Mouse (Mus musculus) heart, embryonic 12.5 days (tissue): ENCODE results near the gene B9d2. TPM values are rescaled to one million over a fixed set of nuclear protein-coding genes. Genes with fewer than 3 reads are reported as not detected.

Experiments
- ATAC-seq: fragments of 200-750 bp; cut with Nextera tagmentation; 2 replicates; pipeline ENCODE4 v1.8.0; 2017; ENCODE audit warnings: moderate TSS enrichment, moderate library complexity; ENCODE audit not compliant: insufficient number of reproducible peaks, low FRiP score
- H3K27ac ChIP-seq: fragments of 300-500 bp; sonication (generic); 2 replicates; pipeline ENCODE4 v1.5.1; 2016; ENCODE audit warnings: mild to moderate bottlenecking, moderate library complexity; ENCODE audit not compliant: poor library complexity, severe bottlenecking
- H3K27me3 ChIP-seq: fragments of 300-500 bp; sonication (generic); replicated peaks from 2 replicates; pipeline ENCODE4 v1.6.1; 2016; ENCODE audit warnings: mild to moderate bottlenecking, moderate library complexity
- H3K36me3 ChIP-seq: fragments of 300-500 bp; sonication (generic); 2 replicates; pipeline ENCODE4 v1.6.1; 2016; ENCODE audit warnings: mild to moderate bottlenecking, moderate library complexity
- H3K4me1 ChIP-seq: fragments of 300-500 bp; sonication (generic); replicated peaks from 2 replicates; pipeline ENCODE4 v1.6.1; 2016; ENCODE audit warnings: mild to moderate bottlenecking
- H3K4me2 ChIP-seq: fragments of 300-500 bp; sonication (generic); 2 replicates; pipeline ENCODE4 v1.6.1; 2016; ENCODE audit warnings: mild to moderate bottlenecking, moderate library complexity
- H3K4me3 ChIP-seq: fragments of 300-500 bp; sonication (generic); 2 replicates; pipeline ENCODE4 v1.5.1; 2016; ENCODE audit warnings: mild to moderate bottlenecking
- H3K9ac ChIP-seq: fragments of 300-500 bp; sonication (generic); 2 replicates; pipeline ENCODE4 v1.6.1; 2016; ENCODE audit warnings: mild to moderate bottlenecking, moderate library complexity
- H3K9me3 ChIP-seq: fragments of 300-500 bp; sonication (generic); replicated peaks from 2 replicates; pipeline ENCODE4 v1.6.1; 2016; ENCODE audit warnings: mild to moderate bottlenecking, moderate library complexity
- WGBS: fragments of 180-500 bp; shearing (Covaris S2); methylation state at CpG from one replicate; pipeline ENCODE4 v1.1.7; 2016; 5-methylcytosine and 5-hydroxymethylcytosine counted together
- polyA plus RNA-seq: library from polyadenylated mRNA; unstranded; fragments of >200 nt; fragmentation: Nextera tagmentation; extraction: Ambion mirVana; gene quantifications from 2 replicates; pipeline ENCODE4 v1.2.1, GENCODE M21; 2016

Gene B9d2
- polyA plus RNA-seq, 1 experiment from 2014 or later, result 22.8 TPM

DNA sequence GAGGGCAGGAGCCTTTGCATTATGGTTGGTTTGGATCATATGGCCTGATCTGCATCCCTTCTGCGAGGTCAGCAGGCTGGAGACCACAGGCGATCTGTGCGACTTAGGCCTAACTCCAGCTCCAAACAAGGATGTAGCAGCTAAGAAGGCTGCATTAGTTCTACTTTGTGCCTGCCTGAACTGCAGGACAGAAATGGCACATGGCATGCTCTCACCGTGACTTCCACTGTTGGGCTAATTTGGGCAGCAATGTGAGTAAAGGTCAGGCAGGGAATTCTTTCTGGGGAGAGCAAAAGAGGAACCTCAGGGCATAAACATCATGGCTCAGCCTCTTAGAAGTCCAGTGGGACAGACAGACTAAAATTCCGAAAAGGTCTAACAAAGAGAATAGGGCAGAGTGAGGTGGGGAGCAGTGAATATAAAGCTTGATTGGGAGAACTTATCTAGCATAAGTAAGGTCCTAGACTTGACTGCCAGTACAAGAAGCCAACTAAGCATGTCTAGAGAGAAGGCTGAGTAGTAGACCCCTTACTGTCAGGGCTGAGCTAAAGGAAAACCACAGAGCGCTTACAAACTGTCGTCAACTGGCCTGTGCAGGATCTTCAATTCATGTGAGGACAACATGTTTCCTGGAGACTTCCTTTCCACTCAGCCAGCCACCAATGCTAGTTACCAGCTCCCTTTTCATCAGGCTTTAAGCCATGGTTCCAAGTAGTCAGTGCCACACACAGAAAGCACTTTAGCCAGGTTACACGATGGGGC lies 50.9 kb downstream of the B9d2 start:
- H3K36me3 ChIP-seq, result peaks cover 93% of the 10 kb centered on the region
- no peaks in the 10 kb centered on the region for H3K9me3 ChIP-seq
- H3K4me2 ChIP-seq, result no peak overlapping the region
- ATAC-seq, result no peak
- WGBS, result 76% methylated on average over 8 of the region's 8 CpGs
- no peak overlapping the region for H3K9ac ChIP-seq
- H3K27me3 ChIP-seq, result no peaks in the 10 kb centered on the region
- H3K4me1 ChIP-seq, result 0 out of 2 replicates have a peak, but pooled peaks cover 6% of the 10 kb centered on the region
- H3K4me3 ChIP-seq, result no peak overlapping the region
- H3K27ac ChIP-seq, result no peak overlapping the region; the same call in 1 of the 2 replicates

DNA sequence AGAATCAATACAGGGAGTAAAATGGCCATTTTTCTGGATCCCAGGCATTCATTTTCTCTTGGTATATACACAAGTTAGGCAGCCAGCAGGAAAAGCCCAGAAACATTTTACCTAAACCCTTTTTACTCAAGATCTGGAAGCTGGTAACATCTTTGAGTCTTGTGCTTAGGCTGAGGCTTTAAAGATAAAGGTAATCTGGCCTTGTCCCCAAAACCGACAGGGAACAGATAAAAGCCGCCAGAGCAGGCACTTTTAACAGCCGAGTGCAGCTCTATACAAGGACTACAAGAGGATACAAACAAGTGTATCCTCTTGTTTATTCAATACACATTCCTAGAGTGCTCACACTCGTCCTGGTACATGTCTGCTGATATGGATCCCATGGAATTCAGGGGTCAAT lies 54.4 kb downstream of the B9d2 start:
- H3K27ac ChIP-seq, result no peak overlapping the region
- no peaks in the 10 kb centered on the region for H3K9me3 ChIP-seq
- no peak overlapping the region for H3K4me3 ChIP-seq
- H3K36me3 ChIP-seq, result peaks cover 90% of the 10 kb centered on the region
- no peaks in the 10 kb centered on the region for H3K27me3 ChIP-seq
- 0 out of 2 replicates have a peak, but pooled peaks cover 6% of the 10 kb centered on the region for H3K4me1 ChIP-seq
- H3K9ac ChIP-seq, result no peak overlapping the region
- no peak for ATAC-seq
- 25% methylated on average over 4 of the region's 4 CpGs for WGBS
- no peak overlapping the region for H3K4me2 ChIP-seq

Other genes starting within 250 kb of the B9d2 start
- 2.1 and 2.4 TPM in 2 replicates for gene Ceacam1, start 203.2 kb upstream of the B9d2 start, polyA plus RNA-seq
- gene Ceacam2, start 140.9 kb upstream of the B9d2 start, polyA plus RNA-seq, result 0.10 TPM in 1 of 2 replicates, not detected in the other
- gene Erich4, start 64.9 kb upstream of the B9d2 start, polyA plus RNA-seq, result not detected in 2 replicates
- gene Dmac2, start 61.4 kb upstream of the B9d2 start, polyA plus RNA-seq, result 55.3 and 56.2 TPM in 2 replicates
- gene B3gnt8, start 54.1 kb upstream of the B9d2 start, polyA plus RNA-seq, result 6.2 and 7.1 TPM in 2 replicates
- gene Bckdha, start 21.8 kb upstream of the B9d2 start, polyA plus RNA-seq, result 48.1 and 52.9 TPM in 2 replicates
- 35.3 and 37.2 TPM in 2 replicates for gene Exosc5, start 21.6 kb upstream of the B9d2 start, polyA plus RNA-seq
- 0.86 and 1.1 TPM in 2 replicates for gene Tmem91, start 5.6 kb upstream of the B9d2 start, polyA plus RNA-seq
- 5.1 and 5.6 TPM in 2 replicates for gene Tgfb1, start 6.2 kb downstream of the B9d2 start, polyA plus RNA-seq
- gene Ccdc97, start 38.3 kb downstream of the B9d2 start, polyA plus RNA-seq, result 24.6 and 25.9 TPM in 2 replicates
- gene Hnrnpul1, start 74.0 kb downstream of the B9d2 start, polyA plus RNA-seq, result 57.0 and 60.9 TPM in 2 replicates
- 60.6 and 61.8 TPM in 2 replicates for gene Axl, start 107.9 kb downstream of the B9d2 start, polyA plus RNA-seq
- 2.7 and 3.1 TPM in 2 replicates for gene Cyp2s1, start 136.1 kb downstream of the B9d2 start, polyA plus RNA-seq
- not detected in 2 replicates for gene Cyp2b10, start 216.8 kb downstream of the B9d2 start, polyA plus RNA-seq